Mouse (Mus musculus) heart, postnatal 25 days (tissue): Measurements from ENCODE around the gene Ndufs3. TPM values are rescaled to one million over a fixed set of nuclear protein-coding genes. Genes with fewer than 3 reads are reported as not detected.

Experiments used
- DNase-seq: peaks from one replicate; pipeline ENCODE4 v3.0.0; 2022; ENCODE audit warnings: low spot score
- intact Hi-C: fragments of 180-260 bp; cut with DNase I; formaldehyde crosslinking; loops from one replicate; pipeline ENCODE4 v1.15.1; 2025
- total RNA-seq, 2 experiments: library from RNA; stranded (reverse); gene quantifications; 2 replicates each; pipeline ENCODE4 v1.2.3; 2021

Ndufs3 gene
- 100 to 1,000 TPM; 854 to 889 TPM for total RNA-seq

GRCm38 (mm10) chr2:90904076-90904855, at the start of gene Ndufs3, which contains the start of gene Kbtbd4:
Gene Ndufs3, minus strand, starts transcription at chr2:90904827.
Gene Kbtbd4, plus strand, starts transcription at chr2:90904740.
- DNase-seq, result peak; percentile 63
- intact Hi-C loops, result no loop called here

GRCm38 (mm10) chr2:90953461-90953860, 48.8 kb upstream of the Ndufs3 start:
- intact Hi-C loops, result no loop called here
- DNase-seq, result no peak

- no peak for DNase-seq
- intact Hi-C loops, result no loop called here
Measured at GRCm38 (mm10) chr2:90950582-90951194, 46.1 kb upstream of the Ndufs3 start.

- no peak for DNase-seq
- intact Hi-C loops, result no loop called here
Measured at GRCm38 (mm10) chr2:90950149-90950548, 45.5 kb upstream of the Ndufs3 start.

GRCm38 (mm10) chr2:90941744-90942143, 37.1 kb upstream of the Ndufs3 start:
- intact Hi-C loops, result loop anchor here (2.0 to 5.0 kb wide), 3 partner anchors 46 to 586 kb away; partner anchors contain the start of genes Ckap5 and Psmc3
- no peak for DNase-seq

GRCm38 (mm10) chr2:90940233-90941229, 35.9 kb upstream of the Ndufs3 start, which contains the start of gene Celf1:
Gene Celf1, plus strand, starts transcription at chr2:90940382.
- DNase-seq, result peak; percentile 67
- intact Hi-C loops, result loop anchor here (2.0 to 5.0 kb wide), 3 partner anchors 47 to 587 kb away; partner anchors contain the start of genes Ckap5 and Psmc3

- DNase-seq, result no peak
- intact Hi-C loops, result loop anchor here (2.0 to 5.0 kb wide), 3 partner anchors 48 to 588 kb away; partner anchors contain the start of genes Ckap5 and Psmc3
Measured at GRCm38 (mm10) chr2:90939750-90940149, 35.1 kb upstream of the Ndufs3 start.

- intact Hi-C loops, result no loop called here
- DNase-seq, result no peak
Measured at GRCm38 (mm10) chr2:90938362-90938761, 33.7 kb upstream of the Ndufs3 start.

GRCm38 (mm10) chr2:90932273-90932672, 27.6 kb upstream of the Ndufs3 start:
- no peak for DNase-seq
- intact Hi-C loops, result no loop called here

- intact Hi-C loops, result no loop called here
- DNase-seq, result no peak
Measured at GRCm38 (mm10) chr2:90931829-90932228, 27.2 kb upstream of the Ndufs3 start.

- no peak for DNase-seq
Measured at GRCm38 (mm10) chr2:90928566-90928965, 23.9 kb upstream of the Ndufs3 start.

GRCm38 (mm10) chr2:90922636-90923035, 18.0 kb upstream of the Ndufs3 start:
- intact Hi-C loops, result no loop called here
- DNase-seq, result no peak

More at GRCm38 (mm10) chr2:90928566-90928965, 23.9 kb upstream of the Ndufs3 start:
- intact Hi-C loops, result no loop called here

GRCm38 (mm10) chr2:90921178-90921577, 16.6 kb upstream of the Ndufs3 start:
- intact Hi-C loops, result no loop called here
- no peak for DNase-seq

- no peak for DNase-seq
- intact Hi-C loops, result loop anchor here (1.0 to 5.0 kb wide), 3 partner anchors 51 to 149 kb away; partner anchors contain the start of gene Psmc3
Measured at GRCm38 (mm10) chr2:90917999-90918698, 13.5 kb upstream of the Ndufs3 start.

- intact Hi-C loops, result loop anchor here (1.0 to 5.0 kb wide), 3 partner anchors 50 to 150 kb away; partner anchors contain the start of gene Psmc3
Measured at GRCm38 (mm10) chr2:90917233-90917998, 12.8 kb upstream of the Ndufs3 start.

GRCm38 (mm10) chr2:90916560-90917232, 12.1 kb upstream of the Ndufs3 start:
- intact Hi-C loops, result loop anchor here (1.0 to 5.0 kb wide), 3 partner anchors 49 to 151 kb away; partner anchors contain the start of gene Psmc3
- DNase-seq, result no peak

More at GRCm38 (mm10) chr2:90917233-90917998, 12.8 kb upstream of the Ndufs3 start:
- DNase-seq, result peak; percentile 71

- intact Hi-C loops, result loop anchor here (5.0 kb wide), 2 partner anchors 48 to 152 kb away; no protein-coding TSS in a partner anchor
- no peak for DNase-seq
Measured at GRCm38 (mm10) chr2:90915516-90915915, 10.9 kb upstream of the Ndufs3 start.
